Mouse (Mus musculus) adrenal gland (tissue): ENCODE results near the gene Mei1.

Experiments
- intact Hi-C: fragments of 180-260 bp; cut with DNase I; formaldehyde crosslinking; loops from one replicate; pipeline ENCODE4 v1.15.1; 2025
- long read RNA-seq, 2 experiments: library from polyadenylated mRNA; unstranded; transcript quantifications; one replicate each; pipeline ENCODE4 v2.0.0; 2020; ENCODE audit warnings: borderline replicate concordance in 1 of 2; ENCODE audit not compliant: insufficient replicate concordance in 1 of 2

The Mei1 gene
- long read RNA-seq, experiment 1: 0 reads
- long read RNA-seq, experiment 2: 0 reads

DNA sequence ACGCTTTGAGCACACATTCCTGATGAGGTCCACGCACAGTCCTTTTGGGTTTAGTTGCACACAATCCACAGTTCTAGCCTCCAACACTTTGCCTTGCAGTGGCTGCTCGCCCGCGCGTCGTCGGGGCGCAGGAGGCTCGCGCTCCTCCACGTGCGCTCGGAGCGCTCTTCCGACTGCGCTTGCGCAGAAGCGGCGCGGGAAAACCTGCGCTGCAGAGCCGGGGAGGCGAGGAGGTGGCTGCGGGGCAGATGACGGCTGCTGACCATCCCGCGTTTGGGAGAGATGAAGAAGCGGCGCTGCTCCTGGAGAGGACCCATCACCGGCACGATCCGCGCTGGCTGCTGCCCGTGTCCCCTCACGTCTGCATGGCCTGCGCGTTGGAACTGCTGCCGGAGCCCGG, at the start of gene Mei1:
Gene Mei1 (plus strand): TSS at position 99 of the 400 bp plus-strand sequence.
- intact Hi-C loops: loop anchor here (5.0 kb wide), 1 partner anchor 37 kb away; no protein-coding TSS in a partner anchor

DNA sequence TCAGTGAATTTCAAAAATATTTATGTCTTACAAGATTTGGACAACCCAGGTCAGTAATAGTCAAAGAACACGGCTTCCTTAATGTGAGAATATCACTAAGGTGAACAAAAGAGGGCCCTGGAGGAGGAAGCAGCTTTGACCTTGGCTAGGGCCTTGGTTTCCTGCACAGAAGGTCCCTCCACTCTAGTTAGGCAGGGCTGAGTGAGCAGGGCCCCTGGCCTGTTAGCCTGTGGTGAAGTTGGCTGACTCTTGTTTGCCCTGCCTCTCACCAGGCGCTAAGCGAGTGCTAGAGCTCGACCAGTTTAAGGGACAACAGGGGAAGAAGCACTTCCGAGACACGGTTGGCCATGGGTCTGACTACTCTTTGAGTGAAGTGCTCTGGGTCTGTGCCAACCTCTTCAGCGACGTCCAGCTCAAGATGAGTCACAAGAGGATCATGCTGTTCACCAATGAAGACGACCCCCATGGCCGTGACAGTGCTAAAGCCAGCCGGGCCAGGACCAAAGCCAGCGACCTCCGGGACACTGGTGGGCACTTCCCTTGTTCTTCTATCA, 47.2 kb upstream of the Mei1 start:
- intact Hi-C loops: no loop called here

DNA sequence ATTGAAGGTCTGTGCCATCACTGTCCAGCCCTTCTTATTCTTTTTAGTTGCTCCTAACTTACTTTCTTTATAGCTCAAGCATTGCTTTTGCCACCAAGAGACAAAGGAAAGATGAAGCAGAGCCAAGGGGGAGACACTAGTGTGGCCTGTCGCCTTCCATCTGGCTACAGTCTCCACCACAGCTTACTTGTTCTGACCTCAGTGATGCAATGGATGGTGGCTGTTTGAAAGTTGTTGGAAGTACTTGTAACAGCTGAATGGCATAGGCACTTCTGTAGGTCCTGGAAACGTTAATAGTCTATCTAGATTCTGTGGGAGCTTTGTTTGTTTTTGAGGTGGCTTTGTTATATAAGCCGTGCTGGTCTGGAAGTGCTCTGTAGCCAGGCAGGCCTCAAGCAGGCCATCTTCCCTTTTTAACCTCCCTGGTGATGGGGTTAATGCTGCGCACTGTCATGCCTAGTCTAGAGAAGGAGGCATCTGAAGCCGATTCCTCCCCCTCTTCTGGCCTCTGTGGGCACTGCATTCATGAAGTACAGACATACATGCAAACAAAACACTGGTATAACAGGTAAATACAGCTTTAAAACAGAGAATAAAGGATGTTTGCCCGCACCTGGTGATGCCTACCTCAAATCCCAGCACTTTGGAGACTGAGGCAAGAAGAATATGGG, 45.7 kb upstream of the Mei1 start:
- intact Hi-C loops: no loop called here

DNA sequence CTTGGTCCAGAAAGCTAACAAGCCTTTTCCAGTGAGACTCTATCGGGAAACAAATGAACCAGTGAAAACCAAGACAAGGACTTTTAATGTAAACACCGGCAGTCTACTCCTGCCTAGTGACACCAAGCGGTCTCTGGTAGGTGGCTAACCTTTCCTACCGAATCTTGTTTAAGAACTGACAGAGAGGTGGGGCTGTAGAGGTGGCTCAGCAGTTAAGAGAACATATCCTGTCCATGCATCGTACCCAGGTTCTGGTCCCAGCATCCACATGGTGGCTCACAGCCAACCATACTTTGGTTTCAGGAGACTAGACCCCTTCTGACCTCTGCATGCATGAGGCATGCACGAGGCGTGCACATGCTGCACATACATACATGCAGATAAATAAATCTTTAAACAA, 42.5 kb upstream of the Mei1 start:
- intact Hi-C loops: no loop called here

DNA sequence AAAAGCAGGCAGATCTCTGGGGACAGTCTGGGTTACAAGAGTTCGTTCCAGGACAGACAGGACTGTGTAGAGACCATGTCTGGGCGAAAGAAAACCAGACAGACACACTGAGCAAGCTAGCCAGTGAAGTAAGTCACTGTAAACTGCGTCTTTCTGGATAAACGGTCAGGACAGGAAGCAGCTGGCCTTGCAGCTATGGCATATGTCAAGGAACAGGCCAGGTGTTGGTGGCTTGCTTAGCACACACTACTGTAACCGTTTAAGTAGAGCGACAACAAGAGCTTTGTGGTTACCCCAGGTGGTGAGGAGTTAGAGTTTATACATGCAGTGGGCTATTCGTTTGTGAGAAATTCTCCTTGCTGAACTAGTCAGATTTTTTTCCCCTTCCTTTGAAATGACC, 42.1 kb upstream of the Mei1 start:
- intact Hi-C loops: no loop called here

DNA sequence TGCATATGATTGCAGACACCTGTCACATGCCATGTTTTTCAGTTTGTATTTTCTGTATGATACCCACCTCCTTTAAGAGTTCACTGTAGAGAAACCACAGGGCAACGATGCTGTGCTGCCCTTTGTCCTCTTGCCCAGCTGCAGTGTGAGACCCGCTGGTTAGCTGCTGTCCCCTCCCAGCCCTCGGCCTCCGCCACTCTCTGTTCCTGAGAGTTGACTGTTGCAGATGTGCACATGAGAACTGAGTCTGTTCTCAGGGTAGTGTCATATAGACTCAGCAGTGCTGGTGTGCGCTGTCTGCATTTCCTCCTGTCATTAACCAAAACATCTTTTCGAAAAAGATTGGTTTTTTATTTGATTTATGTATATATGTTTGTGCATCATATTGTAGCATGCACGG, 37.4 kb upstream of the Mei1 start:
- intact Hi-C loops: no loop called here

DNA sequence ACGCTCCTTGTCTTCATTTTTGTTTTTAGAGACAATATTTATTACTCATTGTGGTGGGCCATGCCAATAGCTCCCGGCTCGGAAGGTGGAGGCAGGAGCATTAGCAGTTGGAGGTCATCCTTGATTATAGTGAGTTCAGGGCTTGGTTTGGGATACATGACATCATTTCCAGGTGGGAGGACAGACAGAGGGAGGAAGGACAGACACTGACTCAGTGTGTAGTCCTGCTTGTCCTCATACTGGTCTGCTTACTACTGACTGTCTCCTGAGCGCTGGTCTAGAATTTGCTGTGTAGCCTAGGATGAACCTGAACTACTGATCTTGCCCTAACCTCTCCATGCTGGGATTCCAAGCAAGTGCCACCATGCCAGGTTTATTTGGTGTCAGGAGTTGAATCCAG, 36.0 kb upstream of the Mei1 start, which contains the start of gene Desi1:
Gene Desi1 (minus strand): TSS at position 101 of the 400 bp plus-strand sequence.
- intact Hi-C loops: no loop called here

DNA sequence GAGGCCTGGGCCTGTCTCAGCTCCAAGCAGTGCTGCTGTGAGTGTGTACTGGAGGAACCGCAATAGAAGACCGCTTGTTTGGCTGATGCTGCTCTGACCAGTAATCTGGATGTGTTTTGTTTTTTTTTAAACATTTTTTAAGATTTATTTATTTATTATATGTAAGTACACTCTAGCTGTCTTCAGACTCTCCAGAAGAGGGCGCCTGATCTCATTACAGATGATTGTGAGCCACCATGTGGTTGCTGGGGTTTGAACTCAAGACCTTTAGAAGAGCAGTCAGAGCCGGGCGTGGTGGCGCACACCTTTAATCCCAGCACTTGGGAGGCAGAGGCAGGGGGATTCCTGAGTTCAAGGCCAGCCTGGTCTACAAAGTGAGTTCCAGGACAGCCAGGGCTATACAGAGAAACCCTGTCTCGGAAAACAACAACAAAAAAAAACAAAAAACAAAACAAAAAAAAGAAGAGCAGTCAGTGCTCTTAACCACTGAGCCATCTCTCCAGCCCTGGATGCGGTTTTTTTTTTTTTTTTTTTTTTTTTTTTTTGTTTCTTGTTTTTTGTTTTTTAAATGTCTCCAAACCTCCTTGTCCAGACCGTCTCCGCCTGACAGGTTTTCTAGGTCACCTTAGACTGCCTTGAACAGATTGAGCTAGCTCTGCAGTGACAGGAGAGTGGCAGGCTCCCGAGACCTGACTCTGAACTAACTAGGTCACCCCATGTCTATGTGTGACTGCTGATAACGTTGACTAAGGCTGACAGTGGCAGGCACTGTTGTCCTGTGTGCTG, 33.7 kb upstream of the Mei1 start:
- intact Hi-C loops: loop anchor here (5.0 kb wide), 1 partner anchor 79 kb away; no protein-coding TSS in a partner anchor

DNA sequence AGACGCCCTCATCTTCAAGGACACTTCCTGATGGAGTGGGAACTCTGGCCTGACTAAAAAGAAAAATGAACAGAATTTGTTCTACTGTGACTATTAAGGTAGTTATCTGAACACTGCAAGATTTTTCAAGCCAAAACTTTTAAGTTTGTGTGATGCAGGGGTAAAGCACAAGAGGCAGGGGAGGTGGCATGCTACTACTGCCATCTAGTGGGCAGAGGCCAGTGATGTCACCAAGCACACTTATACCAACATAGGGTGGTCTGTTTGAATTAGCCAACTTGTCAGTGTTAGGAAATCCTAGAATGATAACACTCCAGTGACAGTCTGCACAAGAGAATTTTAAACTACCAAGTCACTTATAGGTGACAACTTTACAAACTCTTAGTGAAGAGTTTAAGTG, 29.1 kb upstream of the Mei1 start:
- intact Hi-C loops: no loop called here

DNA sequence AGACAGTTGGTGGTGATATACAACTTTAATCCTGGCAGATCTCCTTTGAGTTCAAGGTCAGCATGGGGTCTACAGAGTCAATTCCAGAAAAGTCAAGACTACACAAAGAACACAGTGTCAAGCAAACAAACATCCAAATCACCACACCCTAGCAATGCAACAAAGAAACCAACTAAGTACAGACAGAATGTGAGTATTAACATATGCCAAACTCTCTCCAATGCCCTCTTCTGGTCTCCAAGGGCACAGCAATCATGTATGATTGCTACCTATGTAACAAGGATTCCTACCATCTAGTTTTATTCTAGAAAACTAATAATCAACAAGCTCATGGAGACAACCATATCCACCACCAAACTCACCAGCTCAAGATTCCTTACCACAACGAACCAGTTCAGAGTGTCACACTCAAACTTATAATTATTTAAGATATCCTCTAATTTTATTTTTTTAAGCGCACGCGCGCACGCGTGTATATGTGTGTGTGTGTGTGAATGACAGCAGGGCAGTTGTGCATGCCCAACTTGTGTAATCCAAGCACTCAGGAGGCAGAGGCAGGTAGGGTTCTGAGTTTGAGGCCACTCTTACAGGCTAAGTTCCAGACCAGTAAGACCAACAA, 25.5 kb upstream of the Mei1 start:
- intact Hi-C loops: no loop called here

DNA sequence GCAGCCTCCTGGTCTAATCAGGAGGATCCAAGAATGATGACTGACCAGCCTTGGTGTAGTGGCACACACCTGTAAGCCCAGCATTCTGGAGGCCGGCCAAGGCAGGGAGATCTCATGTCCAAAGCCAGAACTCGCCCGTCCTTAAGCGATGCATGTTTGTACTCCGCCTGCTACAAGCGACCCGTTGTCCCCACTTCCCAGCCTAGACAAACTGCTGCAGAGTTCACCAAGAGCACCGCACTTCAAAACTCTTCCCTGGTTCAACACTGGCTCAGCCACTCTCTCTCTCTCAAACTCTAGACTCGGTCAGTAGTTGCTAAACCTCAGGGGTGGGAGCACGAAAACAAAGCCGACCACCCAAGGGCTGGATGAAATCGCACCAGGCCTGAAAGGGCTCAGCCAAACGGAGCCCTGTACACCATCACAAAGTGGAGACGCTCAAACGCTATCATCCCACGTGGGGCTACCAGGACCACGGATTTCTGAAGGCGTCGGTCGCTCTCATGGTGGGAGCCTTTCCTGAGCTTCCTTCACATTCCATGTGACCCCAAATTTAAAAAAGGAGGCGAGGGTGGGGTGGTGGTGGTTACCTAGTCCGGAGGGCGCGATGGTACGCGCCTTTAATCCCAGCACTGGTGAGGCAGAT, 23.4 kb upstream of the Mei1 start:
- intact Hi-C loops: no loop called here

DNA sequence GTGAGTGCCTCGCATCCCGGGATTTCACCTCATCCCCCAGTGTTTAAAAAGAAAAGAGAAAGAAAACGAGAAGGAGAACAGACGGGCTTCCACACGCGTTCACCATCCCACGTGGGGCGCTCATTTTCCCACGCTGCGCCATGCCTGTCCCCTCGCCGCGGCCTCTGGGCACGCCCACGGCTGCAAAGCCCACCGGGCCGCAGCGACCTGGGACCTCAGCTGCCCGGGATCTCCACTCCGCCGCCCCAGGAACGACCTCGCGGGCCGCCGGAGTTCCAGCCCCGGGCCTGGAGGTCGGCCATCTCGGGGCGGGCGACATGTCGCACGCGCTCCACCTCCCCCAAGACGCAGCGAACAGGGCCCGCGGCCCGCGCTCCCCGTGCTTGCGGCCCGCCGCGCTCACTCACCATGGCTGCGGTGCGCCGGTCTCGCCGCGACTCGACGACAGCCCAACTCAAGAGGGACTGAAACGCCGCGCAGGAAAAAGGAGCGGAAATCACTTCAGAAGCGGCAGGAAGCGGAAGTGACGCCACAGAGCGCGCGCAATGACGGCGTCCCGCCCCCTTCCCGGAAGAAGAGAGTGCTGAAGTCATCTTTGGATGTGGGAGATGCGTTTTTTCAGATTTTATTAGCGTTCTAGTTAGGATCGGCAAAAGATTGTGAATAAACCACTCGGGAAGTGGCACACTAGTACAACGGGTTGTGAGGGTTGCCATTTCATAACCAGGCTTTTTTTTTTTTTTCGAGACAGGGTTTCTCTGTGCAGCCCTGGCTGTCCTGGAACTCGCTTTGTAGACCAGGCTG, 22.5 kb upstream of the Mei1 start, which contains the start of gene Snu13:
Gene Snu13 (minus strand): TSS at position 519 of the 804 bp plus-strand sequence.
- intact Hi-C loops: no loop called here

DNA sequence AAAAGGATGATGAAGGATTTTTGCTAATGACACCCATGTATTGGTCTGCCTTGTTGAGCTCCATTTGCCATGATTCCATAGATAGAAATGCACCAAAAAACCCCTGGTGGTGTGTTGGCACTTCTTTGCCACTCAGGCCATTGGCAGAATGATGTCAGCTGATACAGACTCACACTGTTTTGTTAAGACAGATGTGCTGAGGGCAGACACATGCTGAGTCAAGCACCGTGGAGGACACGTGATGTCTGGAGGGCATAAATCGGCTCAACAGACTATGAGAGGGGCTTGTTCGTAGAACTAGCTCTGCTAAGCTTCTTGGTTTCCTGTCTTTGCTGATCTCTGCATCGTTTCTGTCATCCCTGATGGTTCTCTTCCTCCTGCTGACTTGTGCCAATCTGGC, 17.3 kb upstream of the Mei1 start:
- intact Hi-C loops: no loop called here

DNA sequence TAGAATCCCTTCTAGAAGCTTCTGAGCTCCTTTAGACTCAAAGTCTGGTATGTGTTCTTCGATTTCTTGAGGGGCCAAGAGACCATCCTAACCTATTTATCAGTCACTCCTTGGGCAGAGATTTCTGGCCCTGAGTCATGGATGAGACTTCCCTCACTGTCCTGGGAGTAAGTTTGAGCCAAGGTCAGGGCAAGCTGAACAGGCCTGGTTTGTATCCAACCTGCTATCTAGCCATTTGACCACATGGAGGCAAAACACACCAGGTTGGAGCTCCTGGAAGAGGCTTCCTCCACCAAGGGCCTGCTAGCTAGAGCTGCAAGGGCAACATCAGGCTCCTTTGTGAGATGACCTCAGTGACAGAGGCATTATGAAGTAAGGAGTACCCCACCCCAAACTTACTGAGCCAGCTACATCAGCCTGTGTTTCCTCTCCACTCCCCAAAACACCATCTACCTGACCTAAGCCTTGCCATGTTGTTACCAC, 11.0 kb upstream of the Mei1 start, which contains the start of gene 4930407I10Rik:
Gene 4930407I10Rik (plus strand): TSS at position 433 of the 483 bp plus-strand sequence.
- intact Hi-C loops: no loop called here

DNA sequence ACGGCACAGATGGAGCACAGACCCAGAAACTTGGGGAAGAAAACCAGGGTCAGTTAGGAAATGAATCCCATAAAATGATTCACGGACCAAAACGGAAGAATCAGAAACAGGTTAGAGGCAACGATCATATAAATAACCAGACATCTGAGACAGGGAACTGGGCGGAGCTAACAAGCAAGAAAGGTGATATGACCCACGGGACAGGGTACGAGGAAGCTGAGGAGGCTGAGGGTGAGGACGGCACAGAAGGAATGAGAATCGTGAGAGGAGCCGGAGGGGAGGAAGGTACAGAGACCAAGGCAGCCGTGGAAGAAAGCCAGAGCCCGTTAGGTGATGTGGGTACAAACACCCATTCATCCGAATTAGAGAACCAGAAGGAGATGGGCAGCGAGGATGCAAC, 5.9 kb upstream of the Mei1 start:
- intact Hi-C loops: no loop called here

DNA sequence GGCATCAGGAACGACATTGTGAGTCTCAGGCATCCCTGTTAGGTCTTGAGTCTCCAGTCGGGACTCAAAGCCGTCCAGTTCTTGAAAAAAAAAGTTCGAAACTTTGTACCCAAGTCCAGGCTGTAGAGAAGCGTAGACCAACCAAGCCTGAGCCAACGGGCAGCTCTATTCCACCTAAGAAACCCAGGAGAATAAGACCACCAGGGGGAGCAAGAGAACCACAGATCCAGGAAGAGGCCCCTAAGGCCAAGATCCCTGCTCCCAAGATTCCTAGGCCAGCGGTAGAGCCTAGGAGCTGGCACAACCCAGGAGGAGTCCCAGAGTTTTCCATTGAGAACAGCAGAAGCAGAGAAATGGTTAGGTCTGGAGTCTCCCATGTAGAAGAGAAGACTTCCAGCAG, 4.3 kb upstream of the Mei1 start:
- intact Hi-C loops: loop anchor here (1.0 to 5.0 kb wide), 2 partner anchors 42 to 171 kb away; no protein-coding TSS in a partner anchor

DNA sequence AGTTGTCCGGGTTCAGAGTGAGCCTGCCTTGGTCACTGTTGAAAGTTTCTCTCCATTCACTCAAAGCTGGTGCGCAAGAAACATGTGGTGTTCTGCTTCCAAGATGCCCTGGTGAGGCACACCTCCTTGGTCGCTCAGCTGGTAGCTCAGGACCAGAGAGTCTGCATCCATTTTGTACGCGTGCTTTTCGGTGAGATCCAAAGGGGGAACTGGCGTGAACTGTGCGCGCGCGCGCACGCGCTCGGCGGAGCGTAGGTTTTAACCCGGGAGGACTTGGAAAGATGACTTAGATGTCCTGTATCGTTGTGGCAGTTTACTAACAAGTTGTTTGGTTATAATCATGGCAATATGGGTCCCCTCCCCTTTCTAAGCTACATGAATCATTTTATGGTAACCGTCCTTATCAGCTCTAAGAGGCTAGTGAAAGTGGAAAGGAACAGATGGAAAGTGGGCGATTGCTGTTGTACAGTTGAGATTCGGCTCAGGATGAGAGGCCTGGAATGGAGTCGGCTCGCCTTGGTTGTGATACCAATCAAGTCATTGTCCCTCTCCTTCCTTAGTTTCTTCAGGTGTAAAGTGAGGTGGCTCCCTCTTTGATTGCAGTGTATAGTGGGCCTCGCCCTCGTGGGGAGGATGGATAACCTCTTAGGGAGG, 2.1 kb downstream of the Mei1 start:
- intact Hi-C loops: no loop called here

DNA sequence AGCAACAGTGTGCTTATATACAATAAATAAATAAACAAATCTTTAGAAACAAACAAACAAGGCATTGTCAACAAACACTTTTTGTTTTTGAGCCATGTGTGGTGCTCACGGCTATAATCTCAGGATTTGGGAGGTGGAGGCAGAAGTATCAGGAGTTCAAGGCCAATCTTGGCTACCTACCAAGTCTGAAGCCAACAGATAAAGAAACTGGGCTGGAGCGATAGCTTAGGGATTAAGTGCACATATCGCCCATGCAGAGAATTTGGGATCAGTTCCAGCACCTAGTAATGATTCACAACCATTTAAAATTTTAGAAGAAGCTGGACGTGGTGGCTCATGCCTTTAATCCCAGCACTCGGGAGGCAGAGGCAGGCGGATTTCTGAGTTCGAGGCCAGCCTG, 3.7 kb downstream of the Mei1 start:
- intact Hi-C loops: no loop called here

DNA sequence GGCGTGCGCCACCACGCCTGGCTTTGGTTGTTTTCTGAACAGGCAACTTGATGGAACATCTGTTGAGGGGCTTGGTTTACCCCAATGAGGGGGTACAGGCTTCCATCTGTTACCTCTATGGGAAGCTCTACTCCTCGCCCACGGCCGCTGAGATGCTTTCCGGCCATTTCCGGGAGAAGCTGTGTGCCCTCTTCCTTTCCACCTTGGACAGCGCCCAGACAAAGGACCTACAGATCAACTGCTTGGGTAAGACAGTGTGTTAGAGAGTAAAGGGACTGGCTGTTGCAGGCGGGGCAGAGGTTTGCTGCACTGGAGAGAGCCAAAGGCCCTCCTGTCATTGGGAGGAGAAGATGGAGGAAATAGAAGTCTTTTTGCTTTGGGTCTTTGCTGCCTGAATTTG, 10.1 kb downstream of the Mei1 start:
- intact Hi-C loops: no loop called here

DNA sequence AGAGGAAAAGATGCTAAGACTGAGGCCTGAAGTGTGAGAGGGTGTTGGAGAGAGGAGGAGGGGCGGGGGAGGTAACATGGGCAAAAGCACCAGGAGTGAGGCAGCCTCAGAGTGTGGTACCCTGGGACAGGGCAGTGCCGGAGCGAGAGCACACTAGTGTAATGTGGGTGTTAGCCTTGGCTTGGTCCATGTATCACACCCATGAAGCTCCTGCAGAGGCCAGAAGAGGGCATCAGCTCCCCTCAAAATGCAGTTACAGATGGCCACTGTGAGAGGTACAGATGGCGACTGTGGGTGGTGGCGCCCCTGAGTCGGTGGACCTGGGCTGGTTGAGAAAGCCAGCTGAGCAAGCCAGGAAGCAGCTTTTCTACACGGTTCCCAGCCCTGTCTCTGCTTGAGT, 11.4 kb downstream of the Mei1 start:
- intact Hi-C loops: no loop called here
